Mouse (Mus musculus) ES-E14 (cell line): ENCODE results near the gene Plin2. TPM values are rescaled to one million over a fixed set of nuclear protein-coding genes. Genes with fewer than 3 reads are reported as not detected.
"Not testable (repeated sequence)": the region's sequence is repeated elsewhere in the genome, so short reads cannot be mapped to it uniquely, and the experiment has no call there.

Experiments
- DNase-seq: peaks from one replicate; pipeline ENCODE4 v3.0.0-alpha.2; 2013; ENCODE audit warnings: low read depth, low spot score
- H3K27ac ChIP-seq: 2 replicates; pipeline ENCODE4 v1.5.1; 2012; ENCODE audit warnings: low read depth, mild to moderate bottlenecking, low read length, moderate library complexity, mixed read lengths; ENCODE audit not compliant: poor library complexity, insufficient read depth, severe bottlenecking
- H3K36me3 ChIP-seq: 2 replicates; pipeline ENCODE4 v1.6.1; 2012; ENCODE audit warnings: mild to moderate bottlenecking, low read length, moderate library complexity, mixed read lengths; ENCODE audit not compliant: control insufficient read depth, poor library complexity, insufficient read depth, severe bottlenecking
- H3K4me1 ChIP-seq, 2 experiments: fragments of 150-350 bp in 1 of 2; sonication (generic) in 1 of 2; 2 replicates each; pipeline ENCODE4 v1.6.1; 2012; ENCODE audit warnings: low read length in 2 of 2, mild to moderate bottlenecking in 1 of 2, mixed read lengths in 1 of 2; ENCODE audit not compliant: control insufficient read depth in 2 of 2, insufficient read depth in 2 of 2, poor library complexity in 1 of 2
- H3K4me3 ChIP-seq, 2 experiments: fragments of 150-350 bp in 1 of 2; sonication (generic) in 1 of 2; 2 replicates each; pipeline ENCODE4 v1.5.1; 2012; ENCODE audit warnings: low read length in 2 of 2, low read depth in 1 of 2, mild to moderate bottlenecking in 1 of 2, mixed read lengths in 1 of 2; ENCODE audit not compliant: insufficient read depth in 1 of 2, poor library complexity in 1 of 2, severe bottlenecking in 1 of 2
- H3K9ac ChIP-seq: 2 replicates; pipeline ENCODE4 v1.6.1; 2012; ENCODE audit warnings: low read depth, mild to moderate bottlenecking, low read length, mixed read lengths; ENCODE audit not compliant: poor library complexity, insufficient read depth, severe bottlenecking
- H3K9me3 ChIP-seq: fragments of 150-350 bp; sonication (generic); 2 replicates; pipeline ENCODE4 v1.6.1; 2012; ENCODE audit warnings: low read depth, mild to moderate bottlenecking, low read length; ENCODE audit not compliant: control insufficient read depth, insufficient read depth
- CHD2 ChIP-seq: IDR thresholded peaks from 2 replicates; pipeline ENCODE4 v1.6.1; 2014; ENCODE audit warnings: mild to moderate bottlenecking, low read depth, low read length, inconsistent platforms
- HCFC1 ChIP-seq: IDR thresholded peaks from 2 replicates; pipeline ENCODE4 v1.6.1; 2012; ENCODE audit warnings: low read length, inconsistent platforms, borderline replicate concordance; ENCODE audit not compliant: insufficient read depth
- MAFK ChIP-seq: IDR thresholded peaks from 2 replicates; pipeline ENCODE4 v1.6.1; 2014; ENCODE audit warnings: mild to moderate bottlenecking, low read depth, low read length, inconsistent platforms; ENCODE audit not compliant: insufficient read depth
- ZC3H11A ChIP-seq: IDR thresholded peaks from 2 replicates; pipeline ENCODE4 v1.6.1; 2012; ENCODE audit warnings: low read depth, mild to moderate bottlenecking, inconsistent platforms, low read length, borderline replicate concordance
- ZNF384 ChIP-seq: IDR thresholded peaks from 2 replicates; pipeline ENCODE4 v1.6.1; 2012; ENCODE audit warnings: low read depth, low read length, inconsistent platforms
- in situ Hi-C, 2 experiments: fragments of 600-800 bp; cut with MboI; formaldehyde crosslinking; loops; one replicate each; pipeline ENCODE4 v1.15.1; 2025; ENCODE audit warnings: low sequenced_read_pairs in 2 of 2, inconsistent platforms in 1 of 2; ENCODE audit not compliant: unreplicated experiment in 2 of 2
- total RNA-seq: library from RNA; depleted of rRNA; stranded (reverse); fragments of 300-350 nt; gene quantifications from 2 replicates; pipeline ENCODE4 v1.2.3, GENCODE M21; 2012

The Plin2 gene
- total RNA-seq, 1 experiment, result 106 TPM

GRCm38 (mm10) chr4:86651686-86652384, 18.0 kb downstream of the Plin2 start:
- 0 out of 2 replicates have a peak, but pooled peaks cover under 1% of the 10 kb centered on the region for H3K9me3 ChIP-seq
- no peaks in the 10 kb centered on the region for H3K4me1 ChIP-seq
- H3K9ac ChIP-seq, result no peak overlapping the region
- DNase-seq, result no peak
- in situ Hi-C loops, result no loop called here
- H3K36me3 ChIP-seq, result no peaks in the 10 kb centered on the region
- H3K27ac ChIP-seq, result no peak overlapping the region
- no peak overlapping the region for H3K4me3 ChIP-seq
- TF ChIP-seq ZC3H11A (no peak), CHD2 (no peak), MAFK (no peak), HCFC1 (no peak), ZNF384 (no peak)

- H3K4me1 ChIP-seq, H3K4me3 ChIP-seq, DNase-seq, in situ Hi-C loops, H3K9ac ChIP-seq, H3K9me3 ChIP-seq, H3K36me3 ChIP-seq, H3K27ac ChIP-seq: not testable (repeated sequence)
Observed at GRCm38 (mm10) chr4:86648394-86648793, 21.5 kb downstream of the Plin2 start.

GRCm38 (mm10) chr4:86637561-86637960, 32.3 kb downstream of the Plin2 start:
- DNase-seq, H3K9ac ChIP-seq, H3K4me3 ChIP-seq, in situ Hi-C loops, H3K27ac ChIP-seq, H3K36me3 ChIP-seq, H3K9me3 ChIP-seq, H3K4me1 ChIP-seq: not testable (repeated sequence)

- H3K4me3 ChIP-seq, in situ Hi-C loops, H3K9ac ChIP-seq, H3K4me1 ChIP-seq, DNase-seq, H3K9me3 ChIP-seq, H3K36me3 ChIP-seq, H3K27ac ChIP-seq: not testable (repeated sequence)
Observed at GRCm38 (mm10) chr4:86634873-86635272, 35.0 kb downstream of the Plin2 start.

GRCm38 (mm10) chr4:86634312-86634711, 35.5 kb downstream of the Plin2 start:
- DNase-seq, in situ Hi-C loops, H3K36me3 ChIP-seq, H3K4me1 ChIP-seq, H3K27ac ChIP-seq, H3K9ac ChIP-seq, H3K9me3 ChIP-seq, H3K4me3 ChIP-seq: not testable (repeated sequence)

- H3K9me3 ChIP-seq, H3K9ac ChIP-seq, DNase-seq, H3K4me1 ChIP-seq, H3K4me3 ChIP-seq, in situ Hi-C loops, H3K27ac ChIP-seq, H3K36me3 ChIP-seq: not testable (repeated sequence)
Observed at GRCm38 (mm10) chr4:86632556-86632955, 37.3 kb downstream of the Plin2 start.
